Mouse (Mus musculus): ENCODE measurements around the gene Sik1. TPM values are rescaled to one million over a fixed set of nuclear protein-coding genes. Genes with fewer than 3 reads are reported as not detected.

The Sik1 gene
- polyA plus RNA-seq, 1 experiment from 2014 or later = 12.6 TPM

DNA sequence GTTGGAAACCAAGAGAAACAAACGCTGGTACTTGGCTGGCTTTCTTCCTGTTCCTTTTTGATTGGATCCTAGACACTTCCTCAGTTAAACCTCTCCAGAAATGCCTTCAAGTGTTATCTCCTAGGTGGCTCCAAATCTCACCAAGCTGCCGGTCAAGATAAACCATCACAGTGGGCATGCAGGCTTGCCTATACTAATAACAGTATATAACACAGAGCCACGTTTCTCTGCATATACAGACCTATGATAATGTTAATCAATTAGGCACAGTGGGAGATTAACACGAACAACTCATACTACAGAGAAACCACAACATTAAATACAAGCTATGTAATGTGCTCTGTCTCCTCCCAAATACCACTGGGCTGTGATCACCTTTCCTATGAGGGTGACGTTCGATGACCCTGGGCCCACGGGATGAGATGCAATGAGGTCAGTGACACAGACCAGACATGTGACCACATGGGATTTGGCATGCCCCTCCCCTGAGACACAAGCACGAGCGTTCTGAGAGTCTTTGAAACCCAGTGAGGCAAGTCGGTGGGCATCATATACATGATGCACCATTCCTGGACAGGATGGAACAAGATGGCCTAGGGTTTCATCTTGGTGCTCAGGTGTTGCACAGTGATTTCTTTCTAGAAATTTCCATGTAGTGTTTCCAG lies 7.7 kb upstream of the Sik1 start:
- Histone ChIP-seq H3K36me3 (ENCODE audit: control insufficient read depth, insufficient read depth, low read length) (no peaks in the 10 kb centered on the region), H3K4me2 (ENCODE audit: low read depth, severe bottlenecking) (no peak overlapping the region), H3K4me1 (ENCODE audit: control insufficient read depth, insufficient read depth, low read length) (no peaks in the 10 kb centered on the region), H3K9ac (ENCODE audit: low read length) (no peak overlapping the region), H3K4me3 (ENCODE audit: low read depth, low read length) (no peak overlapping the region), H3K9me3 (ENCODE audit: control insufficient read depth, low read length) (no peaks in the 10 kb centered on the region), H3K27ac (replicated peaks; ENCODE audit: low read depth, low read length) (no peak overlapping the region), H3K27me3 (ENCODE audit: control insufficient read depth, insufficient read depth, low read length) (no peaks in the 10 kb centered on the region)
- WGBS = 84% methylated on average over 10 of the region's 10 CpGs
- no peak for ATAC-seq (ENCODE audit: insufficient number of reproducible peaks, low FRiP score, low TSS enrichment, low read depth)
- no peak for DNase-seq (ENCODE audit: low spot score)

DNA sequence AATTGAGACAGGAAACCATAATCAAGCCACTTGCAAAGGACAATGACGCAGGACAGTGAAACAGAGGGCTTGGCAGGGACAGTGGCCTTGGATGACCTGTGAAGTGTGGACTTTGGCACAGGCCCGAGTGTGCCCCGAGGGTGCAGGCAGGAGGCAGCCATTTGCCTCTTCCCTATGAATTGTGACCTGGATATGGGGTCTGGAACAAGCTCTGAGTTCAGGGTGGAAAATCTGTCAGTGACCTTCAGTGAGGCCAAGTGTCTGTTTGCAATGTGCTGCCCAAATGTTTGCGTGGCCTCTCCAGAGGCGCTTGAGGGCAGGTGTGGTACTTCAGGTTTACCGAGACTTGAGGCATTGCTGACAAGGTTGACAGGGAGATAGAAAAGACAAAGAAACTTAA lies 6.5 kb upstream of the Sik1 start:
- Histone ChIP-seq H3K4me2 (ENCODE audit: low read depth, severe bottlenecking) (no peak overlapping the region), H3K9ac (ENCODE audit: low read length) (no peak overlapping the region), H3K9me3 (ENCODE audit: control insufficient read depth, low read length) (no peaks in the 10 kb centered on the region), H3K4me1 (ENCODE audit: control insufficient read depth, insufficient read depth, low read length) (peaks cover under 1% of the 10 kb centered on the region), H3K27me3 (ENCODE audit: control insufficient read depth, insufficient read depth, low read length) (no peaks in the 10 kb centered on the region), H3K27ac (replicated peaks; ENCODE audit: low read depth, low read length) (no peak overlapping the region), H3K4me3 (ENCODE audit: low read depth, low read length) (no peak overlapping the region), H3K36me3 (ENCODE audit: control insufficient read depth, insufficient read depth, low read length) (no peaks in the 10 kb centered on the region)
- WGBS = 85% methylated on average over 6 of the region's 6 CpGs
- no peak for ATAC-seq (ENCODE audit: insufficient number of reproducible peaks, low FRiP score, low TSS enrichment, low read depth)
- DNase-seq (ENCODE audit: low spot score) = no peak

DNA sequence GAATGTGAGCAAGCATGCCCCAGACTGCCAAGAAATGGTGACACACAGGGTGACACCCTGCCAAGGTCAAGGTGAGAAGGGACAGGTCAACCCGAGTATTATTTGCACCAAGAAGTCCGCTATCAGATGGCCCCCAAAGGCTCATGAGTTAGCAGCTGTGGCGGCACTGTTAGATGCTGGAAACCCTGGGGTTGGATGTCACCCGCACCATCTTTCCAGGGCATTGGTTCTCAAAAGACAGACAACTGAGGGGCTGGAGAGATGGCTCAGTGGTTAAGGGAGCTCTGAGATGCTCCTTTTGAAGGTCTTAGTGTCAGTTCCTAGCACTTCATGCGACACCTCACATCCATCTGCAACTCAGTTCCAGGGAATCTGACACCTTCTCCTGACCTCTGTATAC lies 6.1 kb upstream of the Sik1 start:
- 88% methylated on average over 5 of the region's 5 CpGs for WGBS
- peaks cover 5% of the 10 kb centered on the region for H3K4me1 ChIP-seq (ENCODE audit: control insufficient read depth, insufficient read depth, low read length)

DNA sequence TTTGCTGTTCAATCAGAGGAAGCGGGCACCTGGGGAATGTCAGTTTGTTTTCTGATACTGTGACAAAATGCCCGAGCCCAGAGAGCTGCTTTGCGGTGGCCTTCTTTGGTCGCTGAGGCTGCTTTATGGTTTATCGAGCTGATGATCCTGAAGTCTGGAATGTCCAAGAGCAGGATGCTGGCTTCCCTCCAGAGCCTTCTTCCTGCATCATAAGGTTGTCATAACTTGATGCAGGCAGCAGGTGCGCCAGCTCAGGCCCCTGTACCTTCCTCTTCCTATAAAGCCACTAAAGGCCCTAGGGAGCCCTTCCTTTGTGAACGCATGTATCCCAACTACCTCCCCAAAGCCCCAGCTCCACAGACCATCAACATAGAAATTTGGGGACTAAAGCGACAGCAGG lies 5.3 kb upstream of the Sik1 start:
- H3K4me3 ChIP-seq (ENCODE audit: low read depth, low read length) = no peak overlapping the region
- no peaks in the 10 kb centered on the region for H3K36me3 ChIP-seq (ENCODE audit: control insufficient read depth, insufficient read depth, low read length)
- WGBS = 97% methylated on average over 8 of the region's 8 CpGs
- DNase-seq (ENCODE audit: low spot score) = no peak
- H3K9ac ChIP-seq (ENCODE audit: low read length) = no peak overlapping the region
- no peak overlapping the region for H3K4me2 ChIP-seq (ENCODE audit: low read depth, severe bottlenecking)
- H3K27ac ChIP-seq (replicated peaks; ENCODE audit: low read depth, low read length) = no peak overlapping the region
- no peaks in the 10 kb centered on the region for H3K9me3 ChIP-seq (ENCODE audit: control insufficient read depth, low read length)
- H3K27me3 ChIP-seq (ENCODE audit: control insufficient read depth, insufficient read depth, low read length) = no peaks in the 10 kb centered on the region
- ATAC-seq (ENCODE audit: insufficient number of reproducible peaks, low FRiP score, low TSS enrichment, low read depth) = no peak
- H3K4me1 ChIP-seq (ENCODE audit: control insufficient read depth, insufficient read depth, low read length) = peaks cover 9% of the 10 kb centered on the region

More for the DNA sequence above, 6.1 kb upstream of the Sik1 start:
- Histone ChIP-seq H3K4me2 (ENCODE audit: low read depth, severe bottlenecking) (no peak overlapping the region), H3K4me3 (ENCODE audit: low read depth, low read length) (no peak overlapping the region), H3K9ac (ENCODE audit: low read length) (no peak overlapping the region), H3K36me3 (ENCODE audit: control insufficient read depth, insufficient read depth, low read length) (no peaks in the 10 kb centered on the region), H3K27me3 (ENCODE audit: control insufficient read depth, insufficient read depth, low read length) (no peaks in the 10 kb centered on the region), H3K9me3 (ENCODE audit: control insufficient read depth, low read length) (no peaks in the 10 kb centered on the region), H3K27ac (replicated peaks; ENCODE audit: low read depth, low read length) (no peak overlapping the region)
- ATAC-seq (ENCODE audit: insufficient number of reproducible peaks, low FRiP score, low TSS enrichment, low read depth) = no peak
- DNase-seq (ENCODE audit: low spot score) = no peak

DNA sequence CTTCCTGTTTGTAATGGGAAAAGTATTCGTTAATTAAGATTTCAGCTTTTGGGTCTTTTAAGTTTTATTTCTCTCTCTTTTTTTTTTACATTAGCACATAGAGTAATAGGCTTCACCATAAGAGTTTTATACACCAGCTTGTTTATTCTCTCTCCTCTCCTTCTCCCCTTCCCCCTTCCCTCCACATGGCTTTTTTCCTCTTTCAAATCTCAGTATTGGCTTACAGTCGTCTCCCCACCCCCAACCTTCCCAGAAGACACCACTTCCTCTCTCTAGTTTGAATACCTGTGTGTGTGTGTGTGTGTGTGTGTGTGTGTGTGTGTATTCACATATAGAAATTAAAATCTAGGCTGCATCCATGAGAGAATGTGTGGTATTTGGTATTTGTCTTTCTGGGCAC lies 3.8 kb upstream of the Sik1 start:
- Histone ChIP-seq H3K9me3 (ENCODE audit: control insufficient read depth, low read length) (no peaks in the 10 kb centered on the region), H3K27ac (replicated peaks; ENCODE audit: low read depth, low read length) (no peak overlapping the region), H3K4me1 (ENCODE audit: control insufficient read depth, insufficient read depth, low read length) (peaks cover 9% of the 10 kb centered on the region), H3K27me3 (ENCODE audit: control insufficient read depth, insufficient read depth, low read length) (no peaks in the 10 kb centered on the region), H3K4me3 (ENCODE audit: low read depth, low read length) (no peak overlapping the region), H3K9ac (ENCODE audit: low read length) (no peak overlapping the region), H3K4me2 (ENCODE audit: low read depth, severe bottlenecking) (no peak overlapping the region), H3K36me3 (ENCODE audit: control insufficient read depth, insufficient read depth, low read length) (no peaks in the 10 kb centered on the region)
- ATAC-seq (ENCODE audit: insufficient number of reproducible peaks, low FRiP score, low TSS enrichment, low read depth) (no peak), DNase-seq (ENCODE audit: low spot score) (no peak)
- WGBS = 58% methylated on average over 2 of the region's 2 CpGs

DNA sequence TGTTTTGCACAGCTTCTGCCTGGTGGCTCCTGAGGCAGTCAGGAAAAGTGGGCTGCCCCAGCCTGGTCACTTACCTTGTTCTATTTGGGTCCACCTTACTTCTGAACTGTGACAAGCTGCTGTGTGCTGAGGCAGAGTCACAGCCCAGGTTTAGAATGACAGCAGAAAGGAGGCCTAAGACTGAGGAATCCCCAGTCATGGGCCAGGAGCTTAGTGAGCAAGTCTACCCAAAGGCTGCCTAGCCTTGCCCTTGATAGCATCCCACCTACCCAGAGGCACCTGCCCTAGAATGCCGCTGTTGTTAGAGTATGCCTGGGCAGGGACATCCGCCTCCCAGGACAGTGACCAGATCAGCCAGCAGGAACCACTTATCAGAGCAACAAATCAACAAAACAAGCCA lies 3.2 kb upstream of the Sik1 start:
- 79% methylated on average over 2 of the region's 2 CpGs for WGBS

DNA sequence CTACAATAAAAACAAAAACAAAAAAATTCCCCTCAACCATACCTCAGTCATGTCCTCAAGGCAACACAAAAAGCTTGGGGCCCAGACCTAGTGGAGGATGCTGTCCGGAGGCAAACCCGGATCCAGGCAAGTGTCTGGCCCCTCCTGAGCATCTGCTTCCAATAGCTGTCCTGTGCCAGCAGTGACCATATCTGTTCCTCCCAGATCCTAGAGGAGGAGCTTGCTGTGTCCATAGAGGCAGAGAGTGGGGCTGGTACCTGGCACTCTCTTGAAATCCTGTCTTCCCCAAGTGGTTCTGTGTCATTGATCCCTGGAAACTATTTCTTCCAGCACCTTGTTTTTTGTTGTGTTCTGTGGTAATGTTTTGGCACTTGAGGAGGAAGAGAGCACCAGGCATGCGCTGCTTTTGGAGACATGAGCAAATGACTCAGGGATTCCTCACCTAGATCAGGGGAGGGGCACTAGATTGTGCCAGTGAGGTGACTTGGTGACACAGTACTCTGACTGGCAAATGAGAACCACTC lies 2.4 kb upstream of the Sik1 start:
- no peak overlapping the region for H3K4me2 ChIP-seq (ENCODE audit: low read depth, severe bottlenecking)
- DNase-seq (ENCODE audit: low spot score) (no peak), ATAC-seq (ENCODE audit: insufficient number of reproducible peaks, low FRiP score, low TSS enrichment, low read depth) (no peak)
- H3K4me3 ChIP-seq (ENCODE audit: low read depth, low read length) = no peak overlapping the region
- H3K27ac ChIP-seq (replicated peaks; ENCODE audit: low read depth, low read length) = no peak overlapping the region
- no peak overlapping the region for H3K9ac ChIP-seq (ENCODE audit: low read length)
- H3K9me3 ChIP-seq (ENCODE audit: control insufficient read depth, low read length) = no peaks in the 10 kb centered on the region
- H3K4me1 ChIP-seq (ENCODE audit: control insufficient read depth, insufficient read depth, low read length) = peaks cover 16% of the 10 kb centered on the region
- no peaks in the 10 kb centered on the region for H3K36me3 ChIP-seq (ENCODE audit: control insufficient read depth, insufficient read depth, low read length)
- 91% methylated on average over 3 of the region's 3 CpGs for WGBS
- no peaks in the 10 kb centered on the region for H3K27me3 ChIP-seq (ENCODE audit: control insufficient read depth, insufficient read depth, low read length)

More for the DNA sequence above, 3.2 kb upstream of the Sik1 start:
- no peak for ATAC-seq (ENCODE audit: insufficient number of reproducible peaks, low FRiP score, low TSS enrichment, low read depth)
- DNase-seq (ENCODE audit: low spot score) = no peak
- Histone ChIP-seq H3K9ac (ENCODE audit: low read length) (no peak overlapping the region), H3K4me1 (ENCODE audit: control insufficient read depth, insufficient read depth, low read length) (peaks cover 9% of the 10 kb centered on the region), H3K27ac (replicated peaks; ENCODE audit: low read depth, low read length) (no peak overlapping the region), H3K4me3 (ENCODE audit: low read depth, low read length) (no peak overlapping the region), H3K36me3 (ENCODE audit: control insufficient read depth, insufficient read depth, low read length) (no peaks in the 10 kb centered on the region), H3K4me2 (ENCODE audit: low read depth, severe bottlenecking) (no peak overlapping the region), H3K27me3 (ENCODE audit: control insufficient read depth, insufficient read depth, low read length) (no peaks in the 10 kb centered on the region), H3K9me3 (ENCODE audit: control insufficient read depth, low read length) (no peaks in the 10 kb centered on the region)

DNA sequence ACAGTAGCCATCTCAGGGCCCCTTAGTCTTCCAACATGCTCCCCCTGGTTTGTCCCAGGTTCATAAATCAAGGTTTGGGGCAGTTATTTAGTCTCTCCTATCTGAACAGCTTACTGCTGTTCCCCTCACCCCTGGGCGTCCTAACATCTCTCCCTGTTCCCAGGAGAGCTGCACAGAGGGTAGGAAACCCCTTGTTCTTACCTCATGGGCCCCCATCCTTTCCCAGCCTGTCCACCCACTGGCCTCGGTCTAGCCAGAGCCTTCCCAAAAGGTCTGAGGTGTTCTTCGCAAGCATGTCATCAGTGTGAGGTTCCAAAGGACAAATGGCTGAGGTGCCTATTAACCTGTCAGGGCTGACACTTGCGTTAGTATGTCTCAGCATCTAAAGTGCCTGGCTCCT lies 1.6 kb upstream of the Sik1 start:
- Histone ChIP-seq H3K4me1 (ENCODE audit: control insufficient read depth, insufficient read depth, low read length) (peaks cover 16% of the 10 kb centered on the region), H3K36me3 (ENCODE audit: control insufficient read depth, insufficient read depth, low read length) (no peaks in the 10 kb centered on the region), H3K27ac (replicated peaks; ENCODE audit: low read depth, low read length) (no peak overlapping the region), H3K9ac (ENCODE audit: low read length) (no peak overlapping the region), H3K4me3 (ENCODE audit: low read depth, low read length) (no peak overlapping the region), H3K4me2 (ENCODE audit: low read depth, severe bottlenecking) (no peak overlapping the region), H3K9me3 (ENCODE audit: control insufficient read depth, low read length) (no peaks in the 10 kb centered on the region), H3K27me3 (ENCODE audit: control insufficient read depth, insufficient read depth, low read length) (no peaks in the 10 kb centered on the region)
- ATAC-seq (ENCODE audit: insufficient number of reproducible peaks, low FRiP score, low TSS enrichment, low read depth) (no peak), DNase-seq (ENCODE audit: low spot score) (no peak)
- 77% methylated on average over 4 of the region's 4 CpGs for WGBS
